Mouse (Mus musculus) MEL (cell line): Measurements from ENCODE around the gene Tank. TPM values are rescaled to one million over a fixed set of nuclear protein-coding genes. Genes with fewer than 3 reads are reported as not detected.
A peak's percentile ranks its signal among the peaks of the same experiment; 100 is the strongest.

Experiments
- DNase-seq: peaks from one replicate; pipeline ENCODE4 v3.0.0; 2011; ENCODE audit warnings: low read depth, low spot score
- H3K27ac ChIP-seq: 2 replicates; pipeline ENCODE4 v1.5.1; 2012; ENCODE audit warnings: low read depth, mild to moderate bottlenecking, control low read depth, low read length, moderate library complexity; ENCODE audit not compliant: control insufficient read depth
- H3K27me3 ChIP-seq, 2 experiments: fragments of 150-350 bp in 1 of 2; sonication (generic) in 1 of 2; 2 replicates each; pipeline ENCODE4 v1.6.1; 2012; ENCODE audit warnings: low read length in 2 of 2, mild to moderate bottlenecking in 2 of 2, improper control_type of control experiment in 1 of 2, moderate library complexity in 1 of 2; ENCODE audit not compliant: insufficient read depth in 2 of 2, control insufficient read depth in 1 of 2
- H3K36me3 ChIP-seq, 2 experiments: 2 replicates each; pipeline ENCODE4 v1.6.1; 2012 to 2014; ENCODE audit warnings: low read length in 2 of 2, improper control_type of control experiment in 1 of 2, inconsistent platforms in 1 of 2, mild to moderate bottlenecking in 1 of 2; ENCODE audit not compliant: insufficient read depth in 2 of 2, control insufficient read depth in 1 of 2
- H3K4me1 ChIP-seq, 2 experiments: fragments of 150-350 bp in 1 of 2; sonication (generic) in 1 of 2; 2 replicates each; pipeline ENCODE4 v1.6.1; 2012; ENCODE audit warnings: low read length in 2 of 2, improper control_type of control experiment in 1 of 2, mild to moderate bottlenecking in 1 of 2; ENCODE audit not compliant: insufficient read depth in 2 of 2, control insufficient read depth in 1 of 2
- H3K4me3 ChIP-seq, 2 experiments: fragments of 150-350 bp in 1 of 2; sonication (generic) in 1 of 2; 2 replicates each; pipeline ENCODE4 v1.5.1; 2012; ENCODE audit warnings: low read depth in 2 of 2, low read length in 2 of 2, mild to moderate bottlenecking in 2 of 2, moderate library complexity in 2 of 2, control low read depth in 1 of 2, improper control_type of control experiment in 1 of 2; ENCODE audit not compliant: control insufficient read depth in 1 of 2, insufficient read depth in 1 of 2
- H3K79me2 ChIP-seq: 2 replicates; pipeline ENCODE4 v1.6.1; 2012; ENCODE audit warnings: mild to moderate bottlenecking, low read length, moderate library complexity; ENCODE audit not compliant: control insufficient read depth, poor library complexity, insufficient read depth
- H3K9ac ChIP-seq: 2 replicates; pipeline ENCODE4 v1.6.1; 2012; ENCODE audit warnings: low read depth, mild to moderate bottlenecking, control low read depth, low read length, moderate library complexity; ENCODE audit not compliant: control insufficient read depth, poor library complexity, severe bottlenecking
- H3K9me3 ChIP-seq: fragments of 150-350 bp; sonication (generic); replicated peaks from 2 replicates; pipeline ENCODE4 v1.6.1; 2012; ENCODE audit warnings: mild to moderate bottlenecking, low read length, improper control_type of control experiment, moderate library complexity; ENCODE audit not compliant: insufficient read depth
- CTCF ChIP-seq, 3 experiments: IDR thresholded peaks in 2 of 3; conservative IDR thresholded peaks in 1 of 3; 2 replicates each; pipeline ENCODE4 v1.5.1; 2011 to 2012; ENCODE audit warnings: low read length in 3 of 3, low read depth in 2 of 3, mild to moderate bottlenecking in 2 of 3, improper control_type of control experiment in 1 of 3, inconsistent platforms in 1 of 3, mixed read lengths in 1 of 3, moderate library complexity in 1 of 3; ENCODE audit not compliant: control insufficient read depth in 1 of 3, insufficient read depth in 1 of 3, poor library complexity in 1 of 3, severe bottlenecking in 1 of 3
- E2F4 ChIP-seq: IDR thresholded peaks from 2 replicates; pipeline ENCODE4 v1.6.1; 2011; ENCODE audit warnings: low read depth, low read length, improper control_type of control experiment, borderline replicate concordance
- EP300 ChIP-seq, 2 experiments: IDR thresholded peaks; 2 replicates each; pipeline ENCODE4 v1.6.1; 2011; ENCODE audit warnings: improper control_type of control experiment in 2 of 2, low read length in 2 of 2, low read depth in 1 of 2, mild to moderate bottlenecking in 1 of 2
- ETS1 ChIP-seq: IDR thresholded peaks from 2 replicates; pipeline ENCODE4 v1.6.1; 2012; ENCODE audit warnings: low read depth, mild to moderate bottlenecking, inconsistent platforms, low read length, improper control_type of control experiment, moderate library complexity
- HCFC1 ChIP-seq: IDR thresholded peaks from 2 replicates; pipeline ENCODE4 v1.6.1; 2012; ENCODE audit warnings: low read depth, mild to moderate bottlenecking, inconsistent platforms, low read length, improper control_type of control experiment, moderate library complexity
- JUND ChIP-seq: IDR thresholded peaks from 2 replicates; pipeline ENCODE4 v1.6.1; 2011; ENCODE audit warnings: low read depth, mild to moderate bottlenecking, improper control_type of control experiment, low read length
- KAT2A ChIP-seq: conservative IDR thresholded peaks from 2 replicates; pipeline ENCODE4 v1.6.1; 2012; ENCODE audit warnings: low read depth, low read length, improper control_type of control experiment, inconsistent platforms
- MEF2A ChIP-seq: IDR thresholded peaks from 2 replicates; pipeline ENCODE4 v1.6.1; 2014; ENCODE audit warnings: low read depth, mild to moderate bottlenecking, inconsistent platforms, low read length, improper control_type of control experiment; ENCODE audit not compliant: poor library complexity, insufficient replicate concordance, severe bottlenecking; ENCODE audit errors: extremely low read depth
- POLR2A ChIP-seq, 2 experiments: IDR thresholded peaks; 2 replicates each; pipeline ENCODE4 v1.6.1; 2011 to 2012; ENCODE audit warnings: low read length in 2 of 2, mild to moderate bottlenecking in 2 of 2, control low read depth in 1 of 2, improper control_type of control experiment in 1 of 2, low read depth in 1 of 2, moderate library complexity in 1 of 2; ENCODE audit not compliant: control insufficient read depth in 1 of 2, insufficient read depth in 1 of 2, poor library complexity in 1 of 2
- RAD21 ChIP-seq: IDR thresholded peaks from 2 replicates; pipeline ENCODE4 v1.6.1; 2011; ENCODE audit warnings: mild to moderate bottlenecking, low read depth, low read length, improper control_type of control experiment
- SIN3A ChIP-seq: IDR thresholded peaks from 2 replicates; pipeline ENCODE4 v1.6.1; 2012; ENCODE audit warnings: low read length, improper control_type of control experiment, inconsistent platforms
- SMC3 ChIP-seq: IDR thresholded peaks from 2 replicates; pipeline ENCODE4 v1.6.1; 2011; ENCODE audit warnings: low read depth, low read length, improper control_type of control experiment
- TCF12 ChIP-seq: IDR thresholded peaks from 2 replicates; pipeline ENCODE4 v1.6.1; 2014; ENCODE audit warnings: low read depth, mild to moderate bottlenecking, inconsistent platforms, low read length, improper control_type of control experiment, moderate library complexity
- USF2 ChIP-seq, 2 experiments: IDR thresholded peaks; 2 replicates each; pipeline ENCODE4 v1.6.1; 2011 to 2012; ENCODE audit warnings: improper control_type of control experiment in 2 of 2, low read length in 2 of 2, borderline replicate concordance in 1 of 2, inconsistent platforms in 1 of 2, low read depth in 1 of 2, mild to moderate bottlenecking in 1 of 2; ENCODE audit not compliant: insufficient read depth in 1 of 2
- ZMIZ1 ChIP-seq: IDR thresholded peaks from 2 replicates; pipeline ENCODE4 v1.6.1; 2012; ENCODE audit warnings: low read depth, mild to moderate bottlenecking, inconsistent platforms, low read length, improper control_type of control experiment, moderate library complexity
- ZNF384 ChIP-seq: IDR thresholded peaks from 2 replicates; pipeline ENCODE4 v1.6.1; 2012; ENCODE audit warnings: low read depth, mild to moderate bottlenecking, inconsistent platforms, low read length, improper control_type of control experiment
- polyA plus RNA-seq, 2 experiments: library from polyadenylated mRNA; stranded (reverse) in 1 of 2; unstranded in 1 of 2; fragments of >175 nt in 1 of 2; fragments of >200 nt in 1 of 2; gene quantifications; 2 replicates each; pipeline versions ENCODE4 v1.2.1 to v1.2.4; 2012; ENCODE audit warnings: low replicate concordance in 2 of 2, low read depth in 1 of 2; ENCODE audit not compliant: insufficient read length in 2 of 2, insufficient read depth in 1 of 2, missing spikeins in 1 of 2
- total RNA-seq: library from RNA; depleted of rRNA; stranded (reverse); fragments of 300-350 nt; gene quantifications from 2 replicates; pipeline ENCODE4 v1.2.3, GENCODE M21; 2012

Gene Tank
- total and polyA plus RNA-seq, 3 experiments, result 27.0 to 96.7 (median 27.4) TPM

DNA sequence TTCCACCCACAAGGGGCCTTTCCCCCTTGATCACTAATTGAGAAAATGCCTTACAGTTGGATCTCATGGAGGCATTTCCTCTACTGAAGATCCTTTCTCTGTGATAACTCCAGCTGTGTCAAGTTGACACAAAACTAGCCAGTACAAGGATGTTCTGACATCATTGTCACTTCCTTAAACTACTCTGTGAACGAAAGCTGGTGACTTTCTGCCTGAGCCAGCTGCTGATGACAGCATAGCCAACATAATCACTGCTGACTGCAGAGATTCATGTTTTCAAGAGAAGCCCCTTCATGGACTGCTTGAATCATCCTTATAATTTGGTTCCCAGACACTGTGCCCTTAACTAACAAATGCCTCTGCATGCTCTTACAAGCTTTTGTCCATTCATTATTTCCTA is 7.1 kb downstream of the Tank start:
- no peak overlapping the region for H3K4me3 ChIP-seq
- peaks cover 0 to 6% of the 10 kb centered on the region in 2 experiments; a peak in 2 of 4 replicates for H3K36me3 ChIP-seq
- H3K4me1 ChIP-seq, result peaks cover 4 to 6% of the 10 kb centered on the region in 2 experiments; a peak in 3 of 4 replicates
- no peaks in the 10 kb centered on the region for H3K9me3 ChIP-seq
- DNase-seq, result no peak
- no peak for TF ChIP-seq TCF12
- TF ChIP-seq KAT2A, result no peak
- TF ChIP-seq MEF2A, result no peak
- TF ChIP-seq ETS1, result peak; percentile 16; the same call in 1 of the 2 replicates
- no peaks in the 10 kb centered on the region for H3K79me2 ChIP-seq
- H3K9ac ChIP-seq, result no peak overlapping the region
- no peak overlapping the region for H3K27ac ChIP-seq
- no peaks in the 10 kb centered on the region for H3K27me3 ChIP-seq

DNA sequence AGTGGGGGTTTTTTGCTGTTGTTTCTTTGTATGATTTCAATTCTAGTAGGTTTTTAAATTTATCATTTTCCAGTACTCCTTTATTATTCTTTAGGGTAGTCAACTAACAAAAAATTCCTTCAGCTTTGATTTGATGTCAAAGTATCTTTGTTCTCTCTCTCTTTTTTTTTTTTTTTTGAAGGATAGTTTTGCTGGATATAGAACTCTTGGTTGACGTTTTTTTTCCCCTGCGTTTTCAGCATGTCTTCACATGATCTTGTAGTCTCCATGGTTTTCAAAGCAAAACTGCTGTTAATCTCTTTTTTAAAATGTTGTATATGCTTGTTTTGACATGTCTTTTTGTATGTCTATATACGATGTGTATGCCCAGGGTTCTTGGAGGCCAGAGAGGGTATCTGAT is 7.8 kb downstream of the Tank start:
- DNase-seq, result no peak
- H3K36me3 ChIP-seq, result peaks cover 0 to 6% of the 10 kb centered on the region in 2 experiments; a peak in 2 of 4 replicates
- H3K4me1 ChIP-seq, result peaks cover 4 to 6% of the 10 kb centered on the region in 2 experiments; a peak in 3 of 4 replicates
- no peaks in the 10 kb centered on the region for H3K27me3 ChIP-seq
- H3K79me2 ChIP-seq, result no peaks in the 10 kb centered on the region
- no peak overlapping the region for H3K4me3 ChIP-seq
- no peak for TF ChIP-seq POLR2A (IDR thresholded peaks at IDR 0.05; ENCODE audit: control insufficient read depth in 1 of 2, insufficient read depth in 1 of 2, low read depth in 1 of 2, low read length in 2 of 2, poor library complexity in 1 of 2)
- no peak for TF ChIP-seq RAD21
- TF ChIP-seq EP300 (IDR thresholded peaks at IDR 0.05; ENCODE audit: low read depth in 1 of 2, low read length in 2 of 2), result no peak
- TF ChIP-seq USF2 (IDR thresholded peaks at IDR 0.05; ENCODE audit: borderline replicate concordance in 1 of 2, insufficient read depth in 1 of 2, low read depth in 1 of 2, low read length in 2 of 2), result no peak
- no peak overlapping the region for H3K27ac ChIP-seq
- no peaks in the 10 kb centered on the region for H3K9me3 ChIP-seq
- no peak overlapping the region for H3K9ac ChIP-seq

DNA sequence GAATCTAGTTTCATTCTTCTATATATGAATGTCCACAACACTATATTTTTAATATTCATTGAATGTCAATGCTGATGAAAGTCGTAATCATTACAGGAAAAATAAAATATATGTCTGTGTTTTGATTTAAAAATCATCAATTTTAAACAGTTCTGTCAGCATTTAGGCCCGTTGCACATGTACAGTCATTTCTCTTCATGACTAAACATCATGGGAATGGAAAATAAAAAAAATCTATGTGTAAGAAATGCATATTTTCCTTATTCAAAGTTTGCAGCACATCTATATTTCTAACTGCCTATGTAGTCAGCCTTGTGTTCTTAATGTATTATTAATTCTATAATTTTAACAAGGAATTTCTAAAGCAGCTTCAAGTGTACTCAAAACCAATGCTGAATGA is 12.4 kb downstream of the Tank start:
- TF ChIP-seq ZNF384 (no peak), E2F4 (no peak), ZMIZ1 (no peak), SMC3 (no peak), SIN3A (no peak), HCFC1 (no peak), CTCF (IDR thresholded peaks at IDR 0.05 in 2 of 3, conservative IDR thresholded peaks at IDR 0.05 in 1 of 3; ENCODE audit: control insufficient read depth in 1 of 3, insufficient read depth in 1 of 3, low read depth in 2 of 3, low read length in 3 of 3, poor library complexity in 1 of 3, severe bottlenecking in 1 of 3) (no peak), JUND (no peak)
- no peak overlapping the region for H3K4me3 ChIP-seq
- no peak overlapping the region for H3K27ac ChIP-seq
- peaks cover 22% of the 10 kb centered on the region for H3K79me2 ChIP-seq
- H3K4me1 ChIP-seq, result peaks cover 12 to 14% of the 10 kb centered on the region in 2 experiments
- no peaks in the 10 kb centered on the region for H3K9me3 ChIP-seq
- peaks cover 0 to 21% of the 10 kb centered on the region in 2 experiments; a peak in 2 of 4 replicates for H3K36me3 ChIP-seq
- no peak for DNase-seq
- no peaks in the 10 kb centered on the region; a peak in 1 of 4 replicates for H3K27me3 ChIP-seq
- no peak overlapping the region for H3K9ac ChIP-seq
